Mouse (Mus musculus) stomach, embryonic 14.5 days (tissue): Measurements from ENCODE around the gene Atp8a2. TPM values are rescaled to one million over a fixed set of nuclear protein-coding genes. Genes with fewer than 3 reads are reported as not detected.

Experiments
- ATAC-seq: fragments of 200-750 bp; cut with Nextera tagmentation; 2 replicates; pipeline ENCODE4 v1.8.0; 2017; ENCODE audit warnings: low read depth, moderate TSS enrichment; ENCODE audit not compliant: insufficient number of reproducible peaks, insufficient read depth, low FRiP score
- H3K27ac ChIP-seq: fragments of 300-500 bp; sonication (generic); 2 replicates; pipeline ENCODE4 v1.5.1; 2014; ENCODE audit warnings: mild to moderate bottlenecking, low read length, moderate library complexity, mixed read lengths
- H3K27me3 ChIP-seq: fragments of 300-500 bp; sonication (generic); 2 replicates; pipeline ENCODE4 v1.6.1; 2014; ENCODE audit warnings: low read length, control low read depth, mixed read lengths; ENCODE audit not compliant: control insufficient read depth, insufficient read depth
- H3K36me3 ChIP-seq: fragments of 300-500 bp; sonication (generic); 2 replicates; pipeline ENCODE4 v1.6.1; 2014; ENCODE audit warnings: mild to moderate bottlenecking, control low read depth, low read length, moderate library complexity, mixed read lengths; ENCODE audit not compliant: control insufficient read depth, insufficient read depth
- H3K4me1 ChIP-seq: fragments of 300-500 bp; sonication (generic); 2 replicates; pipeline ENCODE4 v1.6.1; 2014; ENCODE audit warnings: low read length, control low read depth, mixed read lengths; ENCODE audit not compliant: control insufficient read depth, insufficient read depth
- H3K4me2 ChIP-seq: fragments of 300-500 bp; sonication (generic); replicated peaks from 2 replicates; pipeline ENCODE4 v1.6.1; 2014; ENCODE audit warnings: low read depth, low read length, control low read depth
- H3K4me3 ChIP-seq: fragments of 300-500 bp; sonication (generic); 2 replicates; pipeline ENCODE4 v1.5.1; 2014; ENCODE audit warnings: low read depth, low read length, control low read depth
- H3K9ac ChIP-seq: fragments of 300-500 bp; sonication (generic); replicated peaks from 2 replicates; pipeline ENCODE4 v1.6.1; 2014; ENCODE audit warnings: low read depth, mild to moderate bottlenecking, control low read depth, low read length, moderate library complexity, mixed read lengths
- H3K9me3 ChIP-seq: fragments of 300-500 bp; sonication (generic); 2 replicates; pipeline ENCODE4 v1.6.1; 2016; ENCODE audit warnings: low read depth, low read length, control low read depth; ENCODE audit not compliant: control insufficient read depth
- WGBS: fragments of 180-500 bp; shearing (Covaris S2); extraction: QIAGEN DNeasy Blood & Tissue Kit; methylation state at CpG from one replicate; pipeline ENCODE4 v1.1.7; 2014; 5-methylcytosine and 5-hydroxymethylcytosine counted together
- polyA plus RNA-seq: library from polyadenylated mRNA; unstranded; fragments of >200 nt; fragmentation: Nextera tagmentation; extraction: Ambion mirVana; gene quantifications from 2 replicates; pipeline ENCODE4 v1.2.1, GENCODE M21; 2014

The Atp8a2 gene
- polyA plus RNA-seq, 1 experiment from 2014 or later = 5.9 TPM

DNA sequence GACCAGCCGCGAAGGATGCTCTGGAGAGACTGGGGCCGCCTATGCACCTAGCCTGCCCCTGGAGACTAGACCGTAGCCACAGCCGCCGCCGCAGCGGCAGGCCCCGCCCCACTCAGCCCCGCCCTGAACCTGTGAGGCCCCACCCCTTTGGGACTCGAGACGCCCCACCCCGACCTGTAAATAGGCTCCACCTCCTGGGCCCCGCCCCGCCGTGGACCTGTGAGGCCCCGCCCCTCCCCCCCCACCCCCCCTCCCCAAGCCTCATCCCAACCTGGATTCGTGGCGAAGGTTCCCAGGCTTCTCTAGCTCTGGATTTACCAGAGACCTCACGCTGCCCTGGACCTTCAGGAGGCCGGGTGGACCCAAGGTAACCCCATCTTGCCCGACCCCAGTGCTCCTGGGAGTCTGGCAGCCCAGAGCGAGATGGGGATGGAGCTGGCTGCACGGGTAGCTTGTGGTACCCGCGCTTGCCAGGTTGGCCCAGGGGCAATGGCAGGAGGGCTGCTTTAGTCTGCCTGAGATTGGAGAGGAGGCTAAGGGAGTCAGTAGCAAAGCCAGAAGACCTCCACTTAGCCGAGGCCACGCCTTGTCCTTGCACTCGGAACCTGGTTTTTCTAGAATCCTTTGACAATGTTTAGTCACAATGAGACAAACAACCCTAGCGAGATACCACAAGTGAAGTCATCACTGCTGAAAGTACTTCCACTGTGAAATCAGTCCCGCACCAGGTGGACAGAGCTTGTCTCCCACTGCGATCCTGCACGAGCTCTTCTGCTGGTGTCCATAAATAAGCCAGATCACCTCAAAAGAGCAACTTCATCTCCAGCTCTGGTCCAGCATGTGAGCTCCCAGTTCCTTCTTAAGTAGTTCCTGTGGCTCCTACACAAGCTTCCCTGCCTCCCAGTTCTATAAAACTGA lies 109.9 kb downstream of the Atp8a2 start:
- Histone ChIP-seq H3K4me3 (peak overlapping the region; percentile 35), H3K9ac (no peak overlapping the region), H3K4me2 (peak overlapping the region; percentile 82), H3K9me3 (no peaks in the 10 kb centered on the region), H3K4me1 (peaks cover 9% of the 10 kb centered on the region; the same call in 1 of the 2 replicates), H3K27ac (no peak overlapping the region), H3K27me3 (no peaks in the 10 kb centered on the region), H3K36me3 (no peaks in the 10 kb centered on the region)
- WGBS = 12% methylated on average over 26 of the region's 33 CpGs
- peak; percentile 85 for ATAC-seq

DNA sequence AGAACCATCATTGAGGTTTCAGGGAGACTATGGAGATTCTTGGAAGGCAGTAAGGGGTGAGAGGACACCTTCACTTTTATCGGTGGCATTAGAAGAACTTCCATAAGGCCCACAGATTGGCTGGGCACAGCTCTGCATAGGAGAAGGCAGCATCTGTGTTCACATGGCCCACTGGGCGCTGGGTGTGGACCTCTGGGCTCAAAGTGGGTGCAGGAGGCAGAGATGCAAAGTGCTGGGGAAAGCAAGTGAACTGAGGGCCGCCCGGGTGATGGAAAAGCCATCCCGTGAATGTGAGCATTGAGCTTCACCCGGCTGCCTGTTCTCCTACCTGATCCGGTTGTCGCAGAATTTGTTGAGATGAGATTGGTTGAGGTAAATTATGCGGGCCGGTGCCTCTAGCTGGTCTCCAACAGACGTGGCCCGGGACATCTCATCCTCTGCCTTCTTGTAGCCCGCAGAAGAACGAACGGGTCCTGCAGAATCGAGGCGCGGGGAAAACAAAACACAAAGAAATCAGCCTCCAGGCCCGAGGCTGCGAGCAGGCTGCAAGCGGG lies 110.6 kb downstream of the Atp8a2 start:
- peak; percentile 37; the same call in 1 of the 2 replicates for ATAC-seq
- H3K9ac ChIP-seq = no peak overlapping the region
- H3K9me3 ChIP-seq = no peaks in the 10 kb centered on the region
- no peak overlapping the region for H3K27ac ChIP-seq
- 5% methylated on average over 21 of the region's 21 CpGs for WGBS
- H3K4me2 ChIP-seq = peak overlapping the region; percentile 82
- peaks cover 9% of the 10 kb centered on the region; the same call in 1 of the 2 replicates for H3K4me1 ChIP-seq
- peak overlapping the region; percentile 35 for H3K4me3 ChIP-seq
- H3K36me3 ChIP-seq = no peaks in the 10 kb centered on the region
- H3K27me3 ChIP-seq = no peaks in the 10 kb centered on the region

DNA sequence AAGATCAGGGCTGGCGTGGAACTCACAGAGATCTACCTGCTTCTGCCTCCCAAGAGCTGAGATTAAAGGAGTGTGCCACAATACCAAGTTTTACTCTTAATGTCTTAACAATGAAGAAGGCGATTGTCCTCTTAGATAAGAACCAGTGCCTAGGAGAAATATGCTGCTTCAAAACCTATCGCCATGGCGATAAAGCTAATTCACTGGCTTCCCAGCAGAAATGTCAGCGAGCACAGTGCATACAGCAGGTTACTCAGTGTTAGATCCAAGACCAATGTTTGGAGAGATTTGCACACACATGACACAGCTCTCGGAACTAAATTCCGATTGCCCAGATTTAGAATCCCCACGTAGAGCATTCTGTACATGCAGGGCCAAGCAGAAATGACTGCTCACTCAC lies 114.2 kb downstream of the Atp8a2 start:
- Histone ChIP-seq H3K4me2 (no peak overlapping the region), H3K4me3 (no peak overlapping the region), H3K36me3 (no peaks in the 10 kb centered on the region), H3K9me3 (no peaks in the 10 kb centered on the region), H3K27me3 (no peaks in the 10 kb centered on the region), H3K27ac (no peak overlapping the region), H3K4me1 (peaks cover 9% of the 10 kb centered on the region; the same call in 1 of the 2 replicates), H3K9ac (no peak overlapping the region)
- 83% methylated on average over 8 of the region's 8 CpGs for WGBS
- ATAC-seq = no peak

DNA sequence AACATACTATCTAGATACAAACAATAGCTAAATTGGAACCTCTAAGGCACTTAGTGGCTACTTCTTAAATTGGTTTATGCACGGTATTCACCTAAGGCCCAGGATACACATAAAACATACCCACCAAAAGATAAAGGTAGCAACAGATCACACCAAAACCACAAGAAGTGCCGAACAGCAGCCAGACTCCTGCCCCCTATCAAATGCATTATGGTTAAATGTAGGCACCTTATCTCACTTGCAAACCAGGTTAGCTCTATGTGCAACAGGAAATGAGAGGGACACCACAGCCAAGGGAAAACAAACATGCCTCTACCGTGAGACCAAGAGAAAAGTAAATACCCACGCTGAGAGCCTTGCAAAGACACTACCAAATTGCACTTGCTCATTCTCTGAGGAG lies 124.5 kb downstream of the Atp8a2 start:
- H3K4me1 ChIP-seq = no peaks in the 10 kb centered on the region
- H3K4me2 ChIP-seq = no peak overlapping the region
- ATAC-seq = no peak
- 67% methylated on average over 4 of the region's 4 CpGs for WGBS
- no peak overlapping the region for H3K4me3 ChIP-seq
- no peaks in the 10 kb centered on the region for H3K9me3 ChIP-seq
- H3K27ac ChIP-seq = no peak overlapping the region
- H3K27me3 ChIP-seq = no peaks in the 10 kb centered on the region
- no peak overlapping the region for H3K9ac ChIP-seq
- no peaks in the 10 kb centered on the region for H3K36me3 ChIP-seq

DNA sequence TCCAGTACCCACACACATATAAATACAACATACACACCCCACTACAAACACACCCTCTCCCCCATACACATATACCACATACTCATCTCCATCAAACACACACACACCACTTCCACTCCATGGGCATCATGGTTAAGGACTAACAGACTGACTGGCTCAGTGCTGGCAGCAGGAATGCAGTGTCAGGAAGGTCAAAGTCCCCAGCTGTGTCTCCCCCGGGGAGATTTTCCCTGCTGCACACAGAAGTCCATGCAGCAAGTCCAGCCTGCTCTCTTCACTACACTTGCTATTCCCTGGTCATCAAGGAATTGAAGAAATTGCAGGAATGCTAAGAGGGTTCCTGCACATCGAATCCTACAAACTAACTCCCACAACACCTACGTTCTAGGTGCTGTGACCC lies 131.8 kb downstream of the Atp8a2 start:
- H3K27ac ChIP-seq = no peak overlapping the region
- H3K4me3 ChIP-seq = no peak overlapping the region
- H3K27me3 ChIP-seq = no peaks in the 10 kb centered on the region
- H3K9ac ChIP-seq = no peak overlapping the region
- WGBS = 58% methylated on average over 3 of the region's 3 CpGs
- H3K9me3 ChIP-seq = no peaks in the 10 kb centered on the region
- ATAC-seq = no peak
- no peak overlapping the region for H3K4me2 ChIP-seq
- H3K4me1 ChIP-seq = no peaks in the 10 kb centered on the region
- H3K36me3 ChIP-seq = no peaks in the 10 kb centered on the region

DNA sequence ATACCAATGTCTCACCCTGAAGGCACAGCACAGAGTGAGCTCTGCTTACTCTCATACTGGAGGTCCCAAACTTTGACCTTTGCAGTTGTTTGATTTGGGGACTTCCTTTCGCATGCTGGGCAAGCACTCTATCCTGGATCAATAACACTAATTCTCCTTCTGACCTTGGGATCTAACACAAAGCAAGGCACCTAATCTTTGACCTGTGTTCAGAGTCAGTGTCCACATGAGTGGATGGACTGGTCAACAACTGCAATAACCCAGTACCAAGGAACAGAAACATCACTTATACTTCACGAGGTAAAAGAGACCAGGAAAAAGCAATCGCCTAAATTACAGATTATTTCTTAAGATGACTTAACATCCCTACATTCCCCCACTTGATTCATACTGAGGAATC lies 136.0 kb downstream of the Atp8a2 start:
- 78% methylated on average over 3 of the region's 3 CpGs for WGBS
- no peak overlapping the region for H3K4me2 ChIP-seq

DNA sequence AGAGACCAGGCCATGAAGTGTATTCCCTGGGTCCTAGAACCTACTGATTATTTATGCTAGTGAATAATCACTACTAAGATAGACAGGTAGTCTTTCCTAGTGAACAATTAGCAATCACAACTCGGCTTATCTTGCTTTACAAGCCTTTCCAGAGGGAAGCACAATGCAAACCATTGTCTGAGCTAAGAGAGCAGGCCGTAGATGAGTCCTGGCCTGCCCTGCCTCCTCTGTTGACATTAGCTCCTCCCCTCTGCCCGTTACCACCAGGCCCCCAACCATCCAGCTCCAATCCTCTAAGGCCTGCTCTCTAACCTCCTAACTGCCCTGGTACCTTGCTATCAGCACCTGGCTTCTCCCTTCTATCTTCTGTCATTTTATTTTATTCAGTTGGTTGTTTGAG lies 138.1 kb downstream of the Atp8a2 start:
- no peak for ATAC-seq
- Histone ChIP-seq H3K27ac (no peak overlapping the region), H3K27me3 (no peaks in the 10 kb centered on the region), H3K36me3 (no peaks in the 10 kb centered on the region), H3K4me3 (no peak overlapping the region), H3K9me3 (no peaks in the 10 kb centered on the region), H3K4me2 (no peak overlapping the region), H3K4me1 (no peaks in the 10 kb centered on the region), H3K9ac (no peak overlapping the region)
- 39% methylated on average over 3 of the region's 3 CpGs for WGBS

More for the DNA sequence above, 136.0 kb downstream of the Atp8a2 start:
- H3K9ac ChIP-seq = no peak overlapping the region
- ATAC-seq = no peak
- H3K4me3 ChIP-seq = no peak overlapping the region
- no peaks in the 10 kb centered on the region for H3K4me1 ChIP-seq
- no peak overlapping the region for H3K27ac ChIP-seq
- H3K36me3 ChIP-seq = no peaks in the 10 kb centered on the region
- no peaks in the 10 kb centered on the region for H3K27me3 ChIP-seq
- H3K9me3 ChIP-seq = no peaks in the 10 kb centered on the region

DNA sequence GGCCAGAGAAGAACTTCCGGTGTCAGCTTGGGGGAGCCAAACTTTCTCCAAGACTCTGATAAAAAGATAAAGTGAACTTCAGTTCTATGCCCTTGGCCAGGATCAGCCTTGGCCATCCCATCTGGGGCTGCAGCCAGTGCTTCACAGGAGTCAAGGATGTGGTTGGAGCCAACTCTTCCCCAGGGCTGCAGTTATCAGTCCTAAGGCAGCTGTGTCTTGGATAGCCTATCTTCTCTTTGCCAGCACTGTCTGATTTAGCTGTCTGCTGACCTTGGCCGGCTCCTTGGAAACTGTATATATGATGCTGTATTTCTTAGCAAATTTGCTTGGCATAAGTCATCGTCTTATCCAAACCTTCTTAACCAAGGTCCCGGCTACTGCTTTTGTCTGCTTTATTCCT lies 141.7 kb downstream of the Atp8a2 start:
- no peak overlapping the region for H3K27ac ChIP-seq
- H3K9me3 ChIP-seq = no peaks in the 10 kb centered on the region; the same call in 1 of the 2 replicates
- no peaks in the 10 kb centered on the region for H3K4me1 ChIP-seq
- 86% methylated on average over 4 of the region's 4 CpGs for WGBS
- no peak for ATAC-seq
- H3K9ac ChIP-seq = no peak overlapping the region
- H3K4me3 ChIP-seq = no peak overlapping the region
- H3K4me2 ChIP-seq = no peak overlapping the region
- H3K36me3 ChIP-seq = no peaks in the 10 kb centered on the region
- no peaks in the 10 kb centered on the region for H3K27me3 ChIP-seq
